Mouse (Mus musculus): Measurements from ENCODE around the gene Reck. TPM values are rescaled to one million over a fixed set of nuclear protein-coding genes. Genes with fewer than 3 reads are reported as not detected.

Reck gene
- polyA plus RNA-seq, 2 experiments: 1.6 to 1.7 TPM

- no peak for TF ChIP-seq EP300 (IDR thresholded peaks at IDR 0.05; ENCODE audit: low read depth)
- TF ChIP-seq CTCF (IDR thresholded peaks at IDR 0.05; ENCODE audit: low read depth): peak; percentile 86
- ATAC-seq (ENCODE audit: insufficient read depth) (no peak), DNase-seq (ENCODE audit: low read depth in 3 of 3, low spot score in 3 of 3) (peak in 2 of 3 experiments; percentile 16 to 24)
- WGBS (ENCODE audit: insufficient replicate concordance): 15% methylated on average over 14 of the region's 14 CpGs
- H3K4me1 ChIP-seq (replicated peaks; ENCODE audit: control insufficient read depth in 2 of 2, insufficient read depth in 2 of 2, low read length in 1 of 2): no peaks in the 10 kb centered on the region
- H3K27ac ChIP-seq: no peak overlapping the region
- H3K4me3 ChIP-seq (ENCODE audit: insufficient read depth in 1 of 2, low read depth in 2 of 2, low read length in 2 of 2): no peak overlapping the region
- no peak overlapping the region for H3K9ac ChIP-seq (replicated peaks)
- H3K4me2 ChIP-seq (ENCODE audit: low read depth): no peak overlapping the region
- H3K36me3 ChIP-seq (replicated peaks; ENCODE audit: control insufficient read depth, insufficient read depth, low read depth): no peaks in the 10 kb centered on the region
- no peaks in the 10 kb centered on the region for H3K9me3 ChIP-seq (ENCODE audit: control insufficient read depth, low read length)
- H3K27me3 ChIP-seq (ENCODE audit: control insufficient read depth, insufficient read depth, low read length): no peaks in the 10 kb centered on the region
Measured at GRCm38 (mm10) chr4:43860744-43861519, 14.4 kb upstream of the Reck start.

GRCm38 (mm10) chr4:43863298-43863697 lies 12.0 kb upstream of the Reck start:
- Histone ChIP-seq H3K9ac (replicated peaks) (no peak overlapping the region), H3K27me3 (ENCODE audit: control insufficient read depth, insufficient read depth, low read length) (no peaks in the 10 kb centered on the region), H3K4me2 (ENCODE audit: low read depth) (no peak overlapping the region), H3K27ac (no peak overlapping the region), H3K4me1 (replicated peaks; ENCODE audit: control insufficient read depth in 2 of 2, insufficient read depth in 2 of 2, low read length in 1 of 2) (no peaks in the 10 kb centered on the region), H3K4me3 (ENCODE audit: insufficient read depth in 1 of 2, low read depth in 2 of 2, low read length in 2 of 2) (no peak overlapping the region), H3K9me3 (ENCODE audit: control insufficient read depth, low read length) (no peaks in the 10 kb centered on the region), H3K36me3 (replicated peaks; ENCODE audit: control insufficient read depth, insufficient read depth, low read depth) (no peaks in the 10 kb centered on the region)
- TF ChIP-seq CTCF (IDR thresholded peaks at IDR 0.05; ENCODE audit: low read depth): no peak
- ATAC-seq (ENCODE audit: insufficient read depth) (no peak), DNase-seq (ENCODE audit: low read depth in 3 of 3, low spot score in 3 of 3) (no peak)
- 41% methylated on average over 4 of the region's 4 CpGs for WGBS (ENCODE audit: insufficient replicate concordance)

- Histone ChIP-seq H3K9me3 (ENCODE audit: control insufficient read depth, low read length) (no peaks in the 10 kb centered on the region), H3K9ac (replicated peaks) (no peak overlapping the region), H3K4me1 (replicated peaks; ENCODE audit: control insufficient read depth in 2 of 2, insufficient read depth in 2 of 2, low read length in 1 of 2) (no peaks in the 10 kb centered on the region), H3K27ac (no peak overlapping the region), H3K4me3 (ENCODE audit: insufficient read depth in 1 of 2, low read depth in 2 of 2, low read length in 2 of 2) (no peak overlapping the region), H3K4me2 (ENCODE audit: low read depth) (no peak overlapping the region), H3K27me3 (ENCODE audit: control insufficient read depth, insufficient read depth, low read length) (no peaks in the 10 kb centered on the region), H3K36me3 (replicated peaks; ENCODE audit: control insufficient read depth, insufficient read depth, low read depth) (no peaks in the 10 kb centered on the region)
- ATAC-seq (ENCODE audit: insufficient read depth) (no peak), DNase-seq (ENCODE audit: low read depth in 3 of 3, low spot score in 3 of 3) (no peak)
- WGBS (ENCODE audit: insufficient replicate concordance): 76% methylated on average over 10 of the region's 10 CpGs
- TF ChIP-seq EP300 (IDR thresholded peaks at IDR 0.05; ENCODE audit: low read depth): no peak
- TF ChIP-seq CTCF (IDR thresholded peaks at IDR 0.05; ENCODE audit: low read depth): no peak
Measured at GRCm38 (mm10) chr4:43869821-43870220, 5.5 kb upstream of the Reck start.

GRCm38 (mm10) chr4:43874501-43874900 lies 829 bp upstream of the Reck start:
- no peak overlapping the region for H3K4me2 ChIP-seq (ENCODE audit: low read depth)
- H3K4me3 ChIP-seq (ENCODE audit: insufficient read depth in 1 of 2, low read depth in 2 of 2, low read length in 2 of 2): no peak overlapping the region
- no peak overlapping the region for H3K27ac ChIP-seq
- no peaks in the 10 kb centered on the region for H3K9me3 ChIP-seq (ENCODE audit: control insufficient read depth, low read length)
- 0 out of 4 replicates have a peak, but pooled peaks cover 0 to 4% of the 10 kb centered on the region in 2 experiments for H3K4me1 ChIP-seq (replicated peaks; ENCODE audit: control insufficient read depth in 2 of 2, insufficient read depth in 2 of 2, low read length in 1 of 2)
- 31% methylated on average over 7 of the region's 7 CpGs for WGBS (ENCODE audit: insufficient replicate concordance)
- no peaks in the 10 kb centered on the region; the same call in 1 of the 2 replicates for H3K27me3 ChIP-seq (ENCODE audit: control insufficient read depth, insufficient read depth, low read length)
- no peak for ATAC-seq (ENCODE audit: insufficient read depth)
- no peaks in the 10 kb centered on the region for H3K36me3 ChIP-seq (replicated peaks; ENCODE audit: control insufficient read depth, insufficient read depth, low read depth)
- DNase-seq (ENCODE audit: low read depth in 3 of 3, low spot score in 3 of 3): no peak
- no peak for TF ChIP-seq CTCF (IDR thresholded peaks at IDR 0.05; ENCODE audit: low read depth)
- no peak for TF ChIP-seq EP300 (IDR thresholded peaks at IDR 0.05; ENCODE audit: low read depth)
- H3K9ac ChIP-seq (replicated peaks): no peak overlapping the region

GRCm38 (mm10) chr4:43875919-43876411 lies 635 bp downstream of the Reck start:
- Histone ChIP-seq H3K4me3 (ENCODE audit: insufficient read depth in 1 of 2, low read depth in 2 of 2, low read length in 2 of 2) (peak overlapping the region; percentile 63 to 68), H3K36me3 (replicated peaks; ENCODE audit: control insufficient read depth, insufficient read depth, low read depth) (no peaks in the 10 kb centered on the region), H3K4me1 (replicated peaks; ENCODE audit: control insufficient read depth in 2 of 2, insufficient read depth in 2 of 2, low read length in 1 of 2) (0 out of 4 replicates have a peak, but pooled peaks cover 0 to 4% of the 10 kb centered on the region in 2 experiments), H3K9ac (replicated peaks) (peak overlapping the region; percentile 31), H3K27ac (no peak overlapping the region), H3K9me3 (ENCODE audit: control insufficient read depth, low read length) (no peaks in the 10 kb centered on the region), H3K27me3 (ENCODE audit: control insufficient read depth, insufficient read depth, low read length) (no peaks in the 10 kb centered on the region; the same call in 1 of the 2 replicates), H3K4me2 (ENCODE audit: low read depth) (peak overlapping the region; percentile 78)
- TF ChIP-seq EP300 (IDR thresholded peaks at IDR 0.05; ENCODE audit: low read depth): no peak
- no peak for TF ChIP-seq CTCF (IDR thresholded peaks at IDR 0.05; ENCODE audit: low read depth)
- under 1% methylated on average over 20 of the region's 20 CpGs for WGBS (ENCODE audit: insufficient replicate concordance)
- ATAC-seq (ENCODE audit: insufficient read depth): peak; percentile 21; the same call in 1 of the 2 replicates
- DNase-seq (ENCODE audit: low read depth in 3 of 3, low spot score in 3 of 3): no peak

Data from liver, embryonic 14.5 days (tissue).